Mouse (Mus musculus): ENCODE measurements around the gene Bex2. TPM values are rescaled to one million over a fixed set of nuclear protein-coding genes. Genes with fewer than 3 reads are reported as not detected.
"Not testable (repeated sequence)": the region's sequence is repeated elsewhere in the genome, so short reads cannot be mapped to it uniquely, and the experiment has no call there.

Gene Bex2
- polyA plus RNA-seq (2012; ENCODE audit: insufficient read depth, insufficient read length, missing spikeins) = not detected in 2 replicates

- not testable (repeated sequence) for H3K4me1 ChIP-seq (ENCODE audit: control insufficient read depth, insufficient read depth, low read length); H3K27ac ChIP-seq (ENCODE audit: insufficient read depth, low read depth, low read length); H3K4me3 ChIP-seq (ENCODE audit: insufficient read depth, low read length)
Measured at GRCm38 (mm10) chrX:136068020-136068419, at the start of gene Bex2. TSS of gene Bex2 (minus strand) at chrX:136068236.

GRCm38 (mm10) chrX:136115419-136115961 is 47.5 kb upstream of the Bex2 start:
- no peak overlapping the region for H3K27ac ChIP-seq (ENCODE audit: insufficient read depth, low read depth, low read length)
- no peaks in the 10 kb centered on the region for H3K4me1 ChIP-seq (ENCODE audit: control insufficient read depth, insufficient read depth, low read length)
- H3K4me3 ChIP-seq (ENCODE audit: insufficient read depth, low read length) = no peak overlapping the region
- no peak for TF ChIP-seq POLR2A (IDR thresholded peaks at IDR 0.05; ENCODE audit: borderline replicate concordance, low read depth, low read length)
- no peak for TF ChIP-seq CTCF (IDR thresholded peaks at IDR 0.05; ENCODE audit: low read depth, low read length)

DNA sequence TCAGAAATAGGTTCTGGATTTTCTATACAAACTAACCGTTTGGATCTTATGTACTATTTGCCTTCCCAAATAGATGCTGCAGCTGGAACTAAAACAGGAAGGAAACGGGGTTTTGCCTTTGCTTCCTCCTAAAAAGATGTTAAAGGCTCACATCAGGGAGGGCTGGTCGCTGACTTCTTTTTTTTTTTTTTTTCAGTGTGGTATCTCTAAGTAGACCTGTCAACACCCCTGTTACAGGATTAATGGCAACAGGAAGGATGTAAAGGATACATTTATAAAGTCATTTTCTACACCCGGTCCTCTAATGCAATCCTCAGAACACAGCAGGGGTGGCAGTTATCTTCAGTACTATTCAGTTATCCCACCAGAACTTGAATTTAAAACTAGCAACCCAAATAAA is 47.0 kb upstream of the Bex2 start:
- Histone ChIP-seq H3K27ac (ENCODE audit: insufficient read depth, low read depth, low read length) (no peak overlapping the region), H3K4me3 (ENCODE audit: insufficient read depth, low read length) (no peak overlapping the region), H3K4me1 (ENCODE audit: control insufficient read depth, insufficient read depth, low read length) (no peaks in the 10 kb centered on the region)
- TF ChIP-seq POLR2A (IDR thresholded peaks at IDR 0.05; ENCODE audit: borderline replicate concordance, low read depth, low read length) (no peak), CTCF (IDR thresholded peaks at IDR 0.05; ENCODE audit: low read depth, low read length) (no peak)

GRCm38 (mm10) chrX:136107942-136108341 is 39.9 kb upstream of the Bex2 start:
- no peak overlapping the region for H3K4me3 ChIP-seq (ENCODE audit: insufficient read depth, low read length)
- H3K27ac ChIP-seq (ENCODE audit: insufficient read depth, low read depth, low read length) = no peak overlapping the region
- no peaks in the 10 kb centered on the region for H3K4me1 ChIP-seq (ENCODE audit: control insufficient read depth, insufficient read depth, low read length)
- TF ChIP-seq POLR2A (IDR thresholded peaks at IDR 0.05; ENCODE audit: borderline replicate concordance, low read depth, low read length) (no peak), CTCF (IDR thresholded peaks at IDR 0.05; ENCODE audit: low read depth, low read length) (no peak)

GRCm38 (mm10) chrX:136104724-136105088 is 36.7 kb upstream of the Bex2 start:
- no peak for TF ChIP-seq POLR2A (IDR thresholded peaks at IDR 0.05; ENCODE audit: borderline replicate concordance, low read depth, low read length)
- TF ChIP-seq CTCF (IDR thresholded peaks at IDR 0.05; ENCODE audit: low read depth, low read length) = no peak
- Histone ChIP-seq H3K4me1 (ENCODE audit: control insufficient read depth, insufficient read depth, low read length) (no peaks in the 10 kb centered on the region), H3K4me3 (ENCODE audit: insufficient read depth, low read length) (no peak overlapping the region), H3K27ac (ENCODE audit: insufficient read depth, low read depth, low read length) (no peak overlapping the region)

- no peak overlapping the region for H3K4me3 ChIP-seq (ENCODE audit: insufficient read depth, low read length)
- no peak overlapping the region for H3K27ac ChIP-seq (ENCODE audit: insufficient read depth, low read depth, low read length)
- H3K4me1 ChIP-seq (ENCODE audit: control insufficient read depth, insufficient read depth, low read length) = no peaks in the 10 kb centered on the region
- TF ChIP-seq CTCF (IDR thresholded peaks at IDR 0.05; ENCODE audit: low read depth, low read length) (no peak), POLR2A (IDR thresholded peaks at IDR 0.05; ENCODE audit: borderline replicate concordance, low read depth, low read length) (no peak)
Measured at GRCm38 (mm10) chrX:136104046-136104723, 36.1 kb upstream of the Bex2 start.

- no peak overlapping the region for H3K27ac ChIP-seq (ENCODE audit: insufficient read depth, low read depth, low read length)
- H3K4me3 ChIP-seq (ENCODE audit: insufficient read depth, low read length) = no peak overlapping the region
- TF ChIP-seq POLR2A (IDR thresholded peaks at IDR 0.05; ENCODE audit: borderline replicate concordance, low read depth, low read length) (no peak), CTCF (IDR thresholded peaks at IDR 0.05; ENCODE audit: low read depth, low read length) (no peak)
- H3K4me1 ChIP-seq (ENCODE audit: control insufficient read depth, insufficient read depth, low read length) = no peaks in the 10 kb centered on the region
Measured at GRCm38 (mm10) chrX:136094421-136094820, 26.4 kb upstream of the Bex2 start.

GRCm38 (mm10) chrX:136092497-136093279 is 24.7 kb upstream of the Bex2 start:
- no peak overlapping the region for H3K4me3 ChIP-seq (ENCODE audit: insufficient read depth, low read length)
- TF ChIP-seq POLR2A (IDR thresholded peaks at IDR 0.05; ENCODE audit: borderline replicate concordance, low read depth, low read length) (no peak), CTCF (IDR thresholded peaks at IDR 0.05; ENCODE audit: low read depth, low read length) (no peak)

GRCm38 (mm10) chrX:136085155-136085554 is 17.1 kb upstream of the Bex2 start, which contains the start of gene Nxf3:
TSS of gene Nxf3 (minus strand) at chrX:136085255.
- TF ChIP-seq POLR2A (IDR thresholded peaks at IDR 0.05; ENCODE audit: borderline replicate concordance, low read depth, low read length) = no peak
- no peak for TF ChIP-seq CTCF (IDR thresholded peaks at IDR 0.05; ENCODE audit: low read depth, low read length)
- Histone ChIP-seq H3K4me3 (ENCODE audit: insufficient read depth, low read length) (no peak within 1 kb of the TSS), H3K4me1 (ENCODE audit: control insufficient read depth, insufficient read depth, low read length) (no peaks in the 10 kb centered on the region), H3K27ac (ENCODE audit: insufficient read depth, low read depth, low read length) (no peak within 1 kb of the TSS)

More at GRCm38 (mm10) chrX:136092497-136093279, 24.7 kb upstream of the Bex2 start:
- H3K4me1 ChIP-seq (ENCODE audit: control insufficient read depth, insufficient read depth, low read length) = no peaks in the 10 kb centered on the region
- no peak overlapping the region for H3K27ac ChIP-seq (ENCODE audit: insufficient read depth, low read depth, low read length)

GRCm38 (mm10) chrX:136067201-136067991 is 640 bp downstream of the Bex2 start:
- not testable (repeated sequence) for H3K4me3 ChIP-seq (ENCODE audit: insufficient read depth, low read length); H3K4me1 ChIP-seq (ENCODE audit: control insufficient read depth, insufficient read depth, low read length); H3K27ac ChIP-seq (ENCODE audit: insufficient read depth, low read depth, low read length)

Data from bone marrow macrophage, adult 2 months (primary cell).